Mouse (Mus musculus): ENCODE results near the gene Mcub. TPM values are rescaled to one million over a fixed set of nuclear protein-coding genes. Genes with fewer than 3 reads are reported as not detected.

The Mcub gene
- total and polyA plus RNA-seq, 3 experiments = 2.9 to 3.8 (median 3.7) TPM

DNA sequence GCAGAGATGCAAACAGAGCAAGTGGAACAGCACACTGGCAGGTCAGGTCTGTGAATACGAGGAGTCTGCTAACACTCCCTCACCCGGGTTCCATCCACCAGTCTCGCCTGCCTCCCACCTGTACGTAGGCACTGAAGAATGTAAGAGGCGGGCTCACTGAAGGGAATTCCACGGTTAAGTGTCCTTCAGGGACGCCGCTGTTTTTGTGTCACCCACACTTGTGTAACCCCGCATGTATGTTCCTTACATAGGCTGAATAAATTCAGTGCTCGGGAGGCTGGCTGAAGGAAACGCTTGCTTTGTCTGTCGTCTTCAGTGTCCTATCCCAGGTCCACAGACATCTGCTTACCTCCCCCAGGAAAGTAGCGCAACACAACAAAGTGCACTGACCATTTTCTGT lies 17.3 kb upstream of the Mcub start:
- Histone ChIP-seq H3K27me3 (replicated peaks) (no peaks in the 10 kb centered on the region), H3K27ac (ENCODE audit: insufficient read depth, low read depth) (no peak overlapping the region), H3K9ac (ENCODE audit: insufficient read depth, low read depth) (no peak overlapping the region), H3K4me1 (ENCODE audit: control insufficient read depth in 1 of 2, insufficient read depth in 2 of 2) (no peaks in the 10 kb centered on the region), H3K4me3 (replicated peaks in 1 of 3; ENCODE audit: low read depth in 2 of 3, low read length in 2 of 3, poor library complexity in 1 of 3) (no peak overlapping the region), H3K79me2 (replicated peaks; ENCODE audit: control insufficient read depth, extremely low read depth, insufficient read depth, poor library complexity, severe bottlenecking) (no peaks in the 10 kb centered on the region), H3K4me2 (ENCODE audit: insufficient read depth, low read depth, poor library complexity, severe bottlenecking) (no peak overlapping the region), H3K36me3 (replicated peaks in 1 of 2; ENCODE audit: control insufficient read depth in 1 of 2, insufficient read depth in 1 of 2, low read length in 1 of 2) (peaks cover 74 to 92% of the 10 kb centered on the region in 2 experiments), H3K9me3 (replicated peaks; ENCODE audit: low read length) (peaks cover 3% of the 10 kb centered on the region)
- dilution Hi-C loops (cut with MboI; ENCODE audit: extremely low pct_ligation_motif_present, extremely low pct_unique_long_range_greater_than_20kb, low sequenced_read_pairs) (no loop called here), in situ Hi-C loops (cut with MboI; ENCODE audit: low pct_ligation_motif_present, low pct_unique_long_range_greater_than_20kb, low sequenced_read_pairs) (no loop called here)
- no peak for DNase-seq (ENCODE audit: extremely low read depth)
- no peak for TF ChIP-seq TBP (conservative IDR thresholded peaks at IDR 0.05; ENCODE audit: low read depth, low read length)
- TF ChIP-seq UBTF (IDR thresholded peaks at IDR 0.05; ENCODE audit: low read depth, low read length) = no peak
- no peak for TF ChIP-seq ETS1 (conservative IDR thresholded peaks at IDR 0.05; ENCODE audit: low read depth, low read length)
- no peak for TF ChIP-seq NELFE (IDR thresholded peaks at IDR 0.05; ENCODE audit: low read depth, low read length)
- no peak for TF ChIP-seq E2F4 (IDR thresholded peaks at IDR 0.05; ENCODE audit: insufficient replicate concordance, low read depth, low read length)
- no peak for TF ChIP-seq ZC3H11A (IDR thresholded peaks at IDR 0.05; ENCODE audit: low read depth, low read length)
- no peak for TF ChIP-seq ZNF384 (IDR thresholded peaks at IDR 0.05; ENCODE audit: low read depth, low read length)
- no peak for TF ChIP-seq USF2 (conservative IDR thresholded peaks at IDR 0.05; ENCODE audit: low read depth, low read length)
- TF ChIP-seq TCF12 (IDR thresholded peaks at IDR 0.05; ENCODE audit: low read depth, low read length) = no peak
- TF ChIP-seq HCFC1 (IDR thresholded peaks at IDR 0.05; ENCODE audit: low read depth, low read length) = no peak

DNA sequence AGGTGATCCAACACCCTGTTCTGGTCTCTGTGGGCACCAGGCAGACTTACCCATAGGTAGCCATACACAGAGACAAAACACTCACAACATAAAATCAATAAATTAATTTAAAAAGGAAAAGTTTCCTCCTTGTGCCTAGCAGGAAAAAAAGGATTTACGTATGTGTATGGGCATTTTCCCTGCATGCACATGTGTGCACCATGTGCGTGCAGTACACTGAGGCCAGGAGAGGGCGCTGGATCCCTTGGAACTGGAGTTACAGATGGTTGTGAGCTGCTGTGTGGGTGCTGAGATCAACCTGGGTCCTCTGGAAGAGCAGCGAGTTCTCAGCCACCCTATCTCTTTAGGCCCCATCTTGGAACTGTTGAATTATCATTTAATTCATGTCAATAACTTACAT lies 15.3 kb upstream of the Mcub start:
- Histone ChIP-seq H3K27me3 (replicated peaks) (no peaks in the 10 kb centered on the region), H3K27ac (ENCODE audit: insufficient read depth, low read depth) (no peak overlapping the region), H3K36me3 (replicated peaks in 1 of 2; ENCODE audit: control insufficient read depth in 1 of 2, insufficient read depth in 1 of 2, low read length in 1 of 2) (peaks cover 64 to 83% of the 10 kb centered on the region in 2 experiments), H3K9ac (ENCODE audit: insufficient read depth, low read depth) (no peak overlapping the region), H3K79me2 (replicated peaks; ENCODE audit: control insufficient read depth, extremely low read depth, insufficient read depth, poor library complexity, severe bottlenecking) (no peaks in the 10 kb centered on the region), H3K4me2 (ENCODE audit: insufficient read depth, low read depth, poor library complexity, severe bottlenecking) (no peak overlapping the region), H3K9me3 (replicated peaks; ENCODE audit: low read length) (peaks cover 3% of the 10 kb centered on the region), H3K4me3 (replicated peaks in 1 of 3; ENCODE audit: low read depth in 2 of 3, low read length in 2 of 3, poor library complexity in 1 of 3) (no peak overlapping the region), H3K4me1 (ENCODE audit: control insufficient read depth in 1 of 2, insufficient read depth in 2 of 2) (no peaks in the 10 kb centered on the region)
- TF ChIP-seq TBP (conservative IDR thresholded peaks at IDR 0.05; ENCODE audit: low read depth, low read length) = no peak
- TF ChIP-seq RAD21 (IDR thresholded peaks at IDR 0.05; ENCODE audit: low read depth, low read length) = peak; percentile 1
- no peak for TF ChIP-seq ZNF384 (IDR thresholded peaks at IDR 0.05; ENCODE audit: low read depth, low read length)
- no peak for TF ChIP-seq ZKSCAN1 (IDR thresholded peaks at IDR 0.05; ENCODE audit: borderline replicate concordance, low read depth, low read length)
- TF ChIP-seq POLR2AphosphoS2 (IDR thresholded peaks at IDR 0.05; ENCODE audit: low read depth, low read length) = no peak
- no peak for TF ChIP-seq SIN3A (IDR thresholded peaks at IDR 0.05; ENCODE audit: low read length)
- TF ChIP-seq POLR2A (IDR thresholded peaks at IDR 0.05; ENCODE audit: low read depth, low read length) = no peak
- no peak for TF ChIP-seq ZC3H11A (IDR thresholded peaks at IDR 0.05; ENCODE audit: low read depth, low read length)
- no peak for TF ChIP-seq NELFE (IDR thresholded peaks at IDR 0.05; ENCODE audit: low read depth, low read length)
- TF ChIP-seq USF2 (conservative IDR thresholded peaks at IDR 0.05; ENCODE audit: low read depth, low read length) = no peak
- TF ChIP-seq CTCF (conservative IDR thresholded peaks at IDR 0.05 in 1 of 2, IDR thresholded peaks at IDR 0.05 in 1 of 2; ENCODE audit: low read depth in 2 of 2, low read length in 2 of 2) = peak in 1 of 2 experiments; percentile 30; a peak in 2 of 4 replicates
- no peak for TF ChIP-seq GABPA (IDR thresholded peaks at IDR 0.05; ENCODE audit: insufficient replicate concordance, low read depth, low read length)
- TF ChIP-seq USF1 (IDR thresholded peaks at IDR 0.05; ENCODE audit: low read depth, low read length) = no peak
- no peak for TF ChIP-seq MEF2A (IDR thresholded peaks at IDR 0.05; ENCODE audit: borderline replicate concordance, low read depth, low read length)
- no peak for TF ChIP-seq CHD1 (IDR thresholded peaks at IDR 0.05; ENCODE audit: low read depth, low read length)
- no peak for TF ChIP-seq SMC3 (IDR thresholded peaks at IDR 0.05; ENCODE audit: low read depth, low read length)
- DNase-seq (ENCODE audit: extremely low read depth) = no peak
- dilution Hi-C loops (cut with MboI; ENCODE audit: extremely low pct_ligation_motif_present, extremely low pct_unique_long_range_greater_than_20kb, low sequenced_read_pairs) (no loop called here), in situ Hi-C loops (cut with MboI; ENCODE audit: low pct_ligation_motif_present, low pct_unique_long_range_greater_than_20kb, low sequenced_read_pairs) (no loop called here)
